Mouse (Mus musculus): ENCODE data around the gene Fam83g.
"Not testable (repeated sequence)": the region's sequence is repeated elsewhere in the genome, so short reads cannot be mapped to it uniquely, and the experiment has no call there.

DNA sequence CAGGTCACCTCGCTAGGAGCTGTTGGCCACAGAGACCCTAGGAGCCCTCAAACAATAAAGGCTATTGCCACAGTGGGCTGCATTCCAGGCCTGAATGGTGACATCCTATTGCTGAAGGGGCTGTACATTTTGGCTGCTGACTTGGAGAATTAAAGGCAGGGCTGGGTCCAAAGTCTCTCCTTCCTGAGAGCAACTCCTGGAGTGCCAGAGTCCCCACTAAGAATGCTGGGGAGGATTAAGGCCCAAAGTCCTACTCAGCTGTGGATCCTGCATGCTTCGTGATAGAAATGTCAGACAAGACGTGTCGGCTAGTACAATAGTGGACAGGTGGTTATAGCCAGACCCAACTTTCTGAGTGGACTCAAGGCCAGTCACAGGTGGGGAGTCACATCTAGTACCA lies 47.6 kb upstream of the Fam83g start:
- TF ChIP-seq CTCF (IDR thresholded peaks at IDR 0.05; ENCODE audit: low read depth, low read length); TAL1 (conservative IDR thresholded peaks at IDR 0.05; ENCODE audit: low read depth, low read length); GATA1 (IDR thresholded peaks at IDR 0.05; ENCODE audit: borderline replicate concordance, low read length); GATA2 (IDR thresholded peaks at IDR 0.05; ENCODE audit: borderline replicate concordance, low read depth, low read length); POLR2AphosphoS5 (IDR thresholded peaks at IDR 0.05; ENCODE audit: insufficient replicate concordance, low read depth, low read length): not testable (repeated sequence)
